Mouse (Mus musculus): ENCODE data around the gene Arhgef7. TPM values are rescaled to one million over a fixed set of nuclear protein-coding genes. Genes with fewer than 3 reads are reported as not detected.

Arhgef7 gene
- total and polyA plus RNA-seq, 2 experiments from 2014 or later = 53.9 to 105 TPM

GRCm38 (mm10) chr8:11813801-11814200, 86.3 kb downstream of the Arhgef7 start:
- WGBS = 86% methylated on average over 7 of the region's 7 CpGs
- ATAC-seq (no peak), DNase-seq (ENCODE audit: low spot score) (no peak)
- TF ChIP-seq CTCF (IDR thresholded peaks at IDR 0.05; ENCODE audit: low read depth) = no peak
- Histone ChIP-seq H3K4me1 (ENCODE audit: insufficient read depth, low read length) (no peaks in the 10 kb centered on the region), H3K4me3 (ENCODE audit: low read length) (no peak overlapping the region), H3K27me3 (ENCODE audit: insufficient read depth, low read length) (no peaks in the 10 kb centered on the region), H3K27ac (no peak overlapping the region), H3K9ac (replicated peaks; ENCODE audit: low read length) (no peak overlapping the region), H3K9me3 (ENCODE audit: low read length) (no peaks in the 10 kb centered on the region), H3K36me3 (ENCODE audit: insufficient read depth, low read length) (peaks cover 88% of the 10 kb centered on the region), H3K4me2 (ENCODE audit: low read depth, low read length) (no peak overlapping the region)

GRCm38 (mm10) chr8:11815206-11815605, 87.7 kb downstream of the Arhgef7 start:
- 76% methylated on average over 7 of the region's 7 CpGs for WGBS
- Histone ChIP-seq H3K4me1 (ENCODE audit: insufficient read depth, low read length) (no peaks in the 10 kb centered on the region), H3K9ac (replicated peaks; ENCODE audit: low read length) (no peak overlapping the region), H3K9me3 (ENCODE audit: low read length) (no peaks in the 10 kb centered on the region), H3K4me3 (ENCODE audit: low read length) (no peak overlapping the region), H3K27ac (no peak overlapping the region), H3K36me3 (ENCODE audit: insufficient read depth, low read length) (peaks cover 84% of the 10 kb centered on the region), H3K27me3 (ENCODE audit: insufficient read depth, low read length) (no peaks in the 10 kb centered on the region), H3K4me2 (ENCODE audit: low read depth, low read length) (no peak overlapping the region)
- DNase-seq (ENCODE audit: low spot score) = no peak
- no peak for ATAC-seq
- TF ChIP-seq CTCF (IDR thresholded peaks at IDR 0.05; ENCODE audit: low read depth) = peak; percentile 61

- H3K4me3 ChIP-seq (ENCODE audit: low read length) = no peak overlapping the region
- no peak overlapping the region for H3K9ac ChIP-seq (replicated peaks; ENCODE audit: low read length)
- peak; percentile 29; the same call in 1 of the 2 replicates for TF ChIP-seq CTCF (IDR thresholded peaks at IDR 0.05; ENCODE audit: low read depth)
- no peaks in the 10 kb centered on the region for H3K9me3 ChIP-seq (ENCODE audit: low read length)
- WGBS = 81% methylated on average over 5 of the region's 5 CpGs
- DNase-seq (ENCODE audit: low spot score) (no peak), ATAC-seq (peak; percentile 33)
- H3K27ac ChIP-seq = peak overlapping the region; percentile 4; the same call in 1 of the 2 replicates
- H3K27me3 ChIP-seq (ENCODE audit: insufficient read depth, low read length) = no peaks in the 10 kb centered on the region
- no peaks in the 10 kb centered on the region for H3K4me1 ChIP-seq (ENCODE audit: insufficient read depth, low read length)
- H3K4me2 ChIP-seq (ENCODE audit: low read depth, low read length) = no peak overlapping the region
- peaks cover 75% of the 10 kb centered on the region for H3K36me3 ChIP-seq (ENCODE audit: insufficient read depth, low read length)
Observed at GRCm38 (mm10) chr8:11820136-11820535, 92.6 kb downstream of the Arhgef7 start.

- no peak for TF ChIP-seq CTCF (IDR thresholded peaks at IDR 0.05; ENCODE audit: low read depth)
- 57% methylated on average over 5 of the region's 5 CpGs for WGBS
- Histone ChIP-seq H3K9me3 (ENCODE audit: low read length) (no peaks in the 10 kb centered on the region), H3K4me2 (ENCODE audit: low read depth, low read length) (no peak overlapping the region), H3K9ac (replicated peaks; ENCODE audit: low read length) (no peak overlapping the region), H3K4me1 (ENCODE audit: insufficient read depth, low read length) (no peaks in the 10 kb centered on the region), H3K4me3 (ENCODE audit: low read length) (no peak overlapping the region), H3K27ac (peak overlapping the region; percentile 4), H3K27me3 (ENCODE audit: insufficient read depth, low read length) (no peaks in the 10 kb centered on the region), H3K36me3 (ENCODE audit: insufficient read depth, low read length) (peaks cover 75% of the 10 kb centered on the region)
- DNase-seq (ENCODE audit: low spot score) (peak; percentile 46), ATAC-seq (peak; percentile 53)
Observed at GRCm38 (mm10) chr8:11820568-11820967, 93.0 kb downstream of the Arhgef7 start.

- H3K36me3 ChIP-seq (ENCODE audit: insufficient read depth, low read length) = peaks cover 73% of the 10 kb centered on the region
- no peak for TF ChIP-seq CTCF (IDR thresholded peaks at IDR 0.05; ENCODE audit: low read depth)
- no peaks in the 10 kb centered on the region for H3K4me1 ChIP-seq (ENCODE audit: insufficient read depth, low read length)
- H3K9ac ChIP-seq (replicated peaks; ENCODE audit: low read length) = no peak overlapping the region
- DNase-seq (ENCODE audit: low spot score) (no peak), ATAC-seq (no peak)
- H3K4me3 ChIP-seq (ENCODE audit: low read length) = no peak overlapping the region
- no peaks in the 10 kb centered on the region for H3K27me3 ChIP-seq (ENCODE audit: insufficient read depth, low read length)
- no peaks in the 10 kb centered on the region for H3K9me3 ChIP-seq (ENCODE audit: low read length)
- no peak overlapping the region for H3K4me2 ChIP-seq (ENCODE audit: low read depth, low read length)
- no peak overlapping the region for H3K27ac ChIP-seq
- 88% methylated on average over 14 of the region's 14 CpGs for WGBS
Observed at GRCm38 (mm10) chr8:11821451-11822206, 94.1 kb downstream of the Arhgef7 start.

GRCm38 (mm10) chr8:11822550-11823060, 95.1 kb downstream of the Arhgef7 start:
- H3K9ac ChIP-seq (replicated peaks; ENCODE audit: low read length) = no peak overlapping the region
- no peak overlapping the region for H3K27ac ChIP-seq
- DNase-seq (ENCODE audit: low spot score) (no peak), ATAC-seq (no peak)
- peaks cover 70% of the 10 kb centered on the region for H3K36me3 ChIP-seq (ENCODE audit: insufficient read depth, low read length)
- H3K4me1 ChIP-seq (ENCODE audit: insufficient read depth, low read length) = no peaks in the 10 kb centered on the region
- H3K27me3 ChIP-seq (ENCODE audit: insufficient read depth, low read length) = no peaks in the 10 kb centered on the region
- no peak for TF ChIP-seq CTCF (IDR thresholded peaks at IDR 0.05; ENCODE audit: low read depth)
- whole genome bisulfite sequencing = 75% methylated on average over 9 of the region's 9 CpGs
- no peaks in the 10 kb centered on the region for H3K9me3 ChIP-seq (ENCODE audit: low read length)
- H3K4me2 ChIP-seq (ENCODE audit: low read depth, low read length) = no peak overlapping the region
- no peak overlapping the region for H3K4me3 ChIP-seq (ENCODE audit: low read length)

GRCm38 (mm10) chr8:11825756-11826155, 98.2 kb downstream of the Arhgef7 start:
- H3K4me3 ChIP-seq (ENCODE audit: low read length) = no peak overlapping the region
- no peaks in the 10 kb centered on the region for H3K9me3 ChIP-seq (ENCODE audit: low read length)
- ATAC-seq = no peak
- H3K4me1 ChIP-seq (ENCODE audit: insufficient read depth, low read length) = peaks cover 10% of the 10 kb centered on the region
- no peak overlapping the region for H3K9ac ChIP-seq (replicated peaks; ENCODE audit: low read length)
- H3K4me2 ChIP-seq (ENCODE audit: low read depth, low read length) = no peak overlapping the region
- no peak for TF ChIP-seq CTCF (IDR thresholded peaks at IDR 0.05; ENCODE audit: low read depth)
- no peaks in the 10 kb centered on the region for H3K27me3 ChIP-seq (ENCODE audit: insufficient read depth, low read length)
- H3K27ac ChIP-seq = no peak overlapping the region
- WGBS = 57% methylated on average over 3 of the region's 3 CpGs
- peaks cover 48% of the 10 kb centered on the region for H3K36me3 ChIP-seq (ENCODE audit: insufficient read depth, low read length)
- no peak for DNase-seq (ENCODE audit: low spot score)
